Mouse (Mus musculus): ENCODE results near the gene Csgalnact2.
A peak's percentile ranks its signal among the peaks of the same experiment; 100 is the strongest.

Csgalnact2 gene

DNA sequence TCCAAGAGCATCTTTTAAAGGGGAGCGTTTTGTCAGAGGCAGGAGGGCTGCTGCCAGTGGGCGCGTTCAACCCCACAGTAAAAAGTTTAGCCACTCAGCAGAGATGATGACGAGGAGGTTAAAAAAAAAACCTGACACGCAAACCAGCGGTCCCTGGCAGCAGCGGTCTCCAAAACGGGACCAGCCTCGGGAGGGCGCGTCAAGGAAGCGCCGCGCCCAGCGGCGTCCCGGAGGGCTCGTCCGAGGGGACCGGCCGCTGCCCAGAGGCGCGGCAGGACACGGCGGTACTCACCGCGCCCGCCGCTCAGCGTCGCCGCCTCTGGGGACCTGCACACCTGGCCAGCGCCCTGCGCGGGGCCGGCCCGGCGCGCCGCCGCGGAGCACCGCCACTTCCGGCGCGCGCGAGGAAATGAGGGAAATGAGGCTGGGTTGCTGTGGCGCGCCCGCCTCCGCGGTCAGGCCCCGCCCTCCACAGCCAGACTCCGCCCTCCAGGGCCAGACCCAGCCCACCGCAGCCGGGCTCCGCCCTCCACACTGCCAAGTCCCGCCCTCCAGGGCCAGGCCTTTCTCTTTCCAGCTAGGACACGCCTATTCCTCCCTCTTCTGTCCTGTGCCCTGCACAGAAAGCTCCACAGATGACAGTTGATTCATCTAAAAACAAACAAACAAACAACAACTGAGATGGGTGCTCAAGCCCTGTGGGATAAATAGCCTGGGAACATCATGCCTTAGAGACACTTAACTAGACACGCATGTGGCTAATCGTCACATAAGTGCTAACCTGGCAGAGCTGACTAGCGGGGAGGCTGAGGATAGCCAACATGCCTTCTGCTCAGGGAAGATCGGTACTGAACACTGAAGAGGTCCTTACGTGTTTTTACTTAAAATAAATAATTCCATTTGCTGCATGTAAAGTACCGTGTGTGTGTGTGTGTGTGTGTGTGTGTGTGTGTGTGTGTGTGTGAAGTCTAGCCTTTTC lies at the start of gene Csgalnact2:
TSS of gene Csgalnact2 (minus strand) at position 410 of the 979 bp plus-strand sequence.
- DNase-seq (ENCODE audit: low spot score in 2 of 2), result peak; percentile 73 to 93

DNA sequence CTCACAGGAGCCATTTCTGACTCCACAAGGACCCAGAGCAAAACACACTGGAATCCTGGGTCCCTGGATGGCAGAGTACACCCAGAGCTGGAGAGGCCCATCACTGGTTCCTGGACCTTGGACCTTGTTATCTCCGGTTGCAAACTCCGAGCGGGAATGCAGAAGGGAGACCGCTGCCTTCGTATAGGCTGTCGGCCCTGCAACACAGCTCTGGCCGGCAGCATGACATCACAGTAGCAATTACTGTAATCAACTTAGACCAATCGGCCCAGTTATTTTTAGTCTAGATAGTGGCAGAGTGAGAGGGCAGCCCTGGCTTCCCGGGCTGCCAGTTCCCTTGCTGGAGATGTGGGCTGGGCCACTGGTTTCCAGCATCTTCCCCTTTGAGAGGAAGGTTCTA lies 49.7 kb upstream of the Csgalnact2 start:
- DNase-seq (ENCODE audit: low spot score in 2 of 2), result no peak

DNA sequence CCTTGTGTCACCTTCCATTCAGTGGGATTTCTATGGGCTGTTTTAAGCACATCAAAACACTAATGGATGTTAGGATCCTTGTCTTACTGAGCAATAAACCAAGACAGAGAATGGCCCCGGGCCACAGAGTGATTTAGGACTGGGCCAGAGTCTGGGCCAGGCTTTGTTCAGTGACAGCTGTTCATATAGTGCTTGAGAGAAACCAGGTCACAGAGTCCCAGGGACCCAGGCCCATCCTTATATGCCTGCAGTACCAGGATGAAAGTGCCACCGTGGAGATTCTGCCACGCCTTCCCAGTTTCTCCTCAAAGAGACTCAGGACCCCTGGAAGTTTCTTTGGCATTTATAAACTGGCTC lies 48.3 kb upstream of the Csgalnact2 start:
- DNase-seq (ENCODE audit: low spot score in 2 of 2), result no peak

DNA sequence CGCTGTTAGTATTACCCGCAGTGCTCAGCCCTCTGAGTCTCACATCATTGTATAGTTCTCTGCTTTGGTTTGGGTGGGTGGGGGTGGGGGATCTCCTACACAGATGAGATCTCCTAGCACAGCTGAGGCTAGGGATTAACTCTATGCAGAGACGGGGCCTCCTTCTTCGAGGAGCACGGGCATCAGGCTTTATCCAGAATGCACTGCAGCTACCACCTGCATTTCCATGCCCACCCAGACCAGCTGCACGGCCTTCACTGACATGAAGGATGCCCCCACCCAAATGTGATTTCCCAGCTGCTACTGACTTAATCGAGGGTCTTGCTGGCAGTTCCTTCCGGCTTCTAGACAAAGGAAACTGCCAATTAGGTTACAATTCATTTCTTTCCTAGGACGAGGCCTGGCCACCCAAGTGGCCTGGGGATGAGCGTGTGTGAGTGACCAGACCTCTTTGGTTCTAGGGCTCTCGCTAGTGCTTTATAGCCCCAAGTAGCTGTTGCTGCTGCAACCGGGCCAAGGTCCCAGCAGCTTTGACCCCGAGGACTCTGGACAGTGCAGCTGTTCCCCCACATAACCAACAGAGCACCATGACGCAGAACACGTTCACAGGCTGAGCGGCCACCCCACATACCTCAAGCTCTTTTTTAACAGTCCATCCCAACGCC lies 47.8 kb upstream of the Csgalnact2 start:
- DNase-seq (ENCODE audit: low spot score in 2 of 2), result no peak

DNA sequence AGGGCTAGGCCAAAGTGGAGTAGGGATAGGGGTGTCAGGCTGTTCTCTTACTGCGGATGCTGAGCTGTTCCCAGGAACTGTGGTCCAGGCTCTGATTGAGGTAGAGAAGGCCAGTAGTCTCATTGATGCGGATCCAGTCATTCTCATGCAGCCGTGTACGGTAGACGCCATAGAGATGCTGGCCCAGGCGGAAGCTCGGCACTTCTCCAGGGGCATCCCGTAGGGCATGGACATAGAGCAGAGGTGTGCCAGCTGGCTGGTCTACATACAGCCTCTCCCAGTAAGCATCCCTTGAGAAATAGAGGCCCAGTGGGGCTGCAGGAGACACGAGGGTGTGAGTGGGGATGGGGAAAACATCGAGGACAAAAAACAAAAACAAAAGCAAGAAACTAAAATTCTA lies 45.2 kb upstream of the Csgalnact2 start:
- DNase-seq (ENCODE audit: low spot score in 2 of 2), result no peak

DNA sequence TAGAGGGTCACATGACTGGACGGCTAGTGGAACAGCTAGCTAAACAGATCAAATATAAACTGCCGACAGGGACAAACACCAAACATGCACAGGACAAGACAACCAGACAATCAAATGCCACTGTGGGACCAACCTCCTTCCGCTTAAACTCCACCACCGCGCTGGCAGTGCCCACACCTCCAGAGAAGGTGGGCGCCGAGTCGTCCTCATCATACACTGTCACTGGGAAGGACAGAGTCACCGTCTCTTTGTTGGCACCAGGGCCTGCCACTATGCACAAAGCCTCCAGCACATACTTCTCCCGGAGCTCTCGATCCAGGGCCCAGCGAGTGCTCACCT lies 41.1 kb upstream of the Csgalnact2 start:
- no peak for DNase-seq (ENCODE audit: low spot score in 2 of 2)

DNA sequence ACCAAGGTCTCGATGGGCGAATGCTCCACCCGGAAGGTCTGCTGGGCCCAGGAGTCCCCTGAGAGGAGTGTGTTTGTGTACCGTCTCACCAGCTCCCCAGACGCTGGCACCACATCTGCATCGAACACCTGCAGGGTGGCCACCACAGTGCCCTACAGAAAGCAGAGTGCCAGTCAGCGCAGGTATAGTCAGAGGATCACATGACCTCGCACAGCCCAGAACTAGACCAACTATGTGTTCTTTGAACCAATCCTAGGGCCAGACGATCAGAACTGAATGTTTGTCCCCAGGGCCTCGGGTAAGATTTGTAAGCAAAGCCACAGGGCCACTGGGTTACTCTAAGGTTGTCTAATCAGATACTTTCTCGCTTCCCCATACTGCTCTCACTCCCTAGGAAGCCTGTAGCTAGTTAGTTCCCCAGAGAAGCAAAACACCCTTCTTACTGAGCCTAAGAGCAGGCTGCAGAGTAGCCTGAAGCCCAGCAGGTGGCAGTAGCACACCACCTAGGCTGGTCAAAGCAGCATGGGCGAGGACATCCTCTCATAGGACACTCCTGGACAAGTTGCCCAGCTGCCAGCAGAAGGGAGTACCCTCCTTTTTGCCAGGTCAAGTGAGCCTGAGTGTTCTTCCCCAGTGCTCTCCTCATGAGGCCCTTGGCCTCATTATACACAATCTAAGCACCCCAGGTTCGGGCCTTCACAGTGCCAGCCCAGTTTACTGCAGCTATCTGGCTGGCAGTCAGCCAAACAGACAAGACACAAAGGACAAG lies 40.6 kb upstream of the Csgalnact2 start:
- peak in 1 of 2 experiments; percentile 75 for DNase-seq (ENCODE audit: low spot score in 2 of 2)

DNA sequence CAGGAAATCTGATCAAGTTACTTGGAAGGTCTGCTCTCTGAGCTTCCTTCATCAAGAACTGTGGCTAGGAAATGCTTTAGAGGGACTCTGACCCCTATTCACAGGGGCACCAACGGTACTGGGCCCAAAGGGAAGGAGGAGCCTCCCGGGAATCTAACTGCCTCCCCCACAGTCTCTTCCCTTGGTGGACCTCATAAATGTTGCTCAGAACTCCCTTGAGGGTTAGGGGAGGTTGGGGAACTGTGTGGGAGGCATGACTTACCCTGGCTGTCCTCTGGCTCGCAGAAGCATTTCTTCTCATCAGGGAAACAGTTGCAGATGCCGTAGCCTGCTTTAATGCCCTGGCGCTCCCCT lies 35.0 kb upstream of the Csgalnact2 start:
- no peak for DNase-seq (ENCODE audit: low spot score in 2 of 2)

DNA sequence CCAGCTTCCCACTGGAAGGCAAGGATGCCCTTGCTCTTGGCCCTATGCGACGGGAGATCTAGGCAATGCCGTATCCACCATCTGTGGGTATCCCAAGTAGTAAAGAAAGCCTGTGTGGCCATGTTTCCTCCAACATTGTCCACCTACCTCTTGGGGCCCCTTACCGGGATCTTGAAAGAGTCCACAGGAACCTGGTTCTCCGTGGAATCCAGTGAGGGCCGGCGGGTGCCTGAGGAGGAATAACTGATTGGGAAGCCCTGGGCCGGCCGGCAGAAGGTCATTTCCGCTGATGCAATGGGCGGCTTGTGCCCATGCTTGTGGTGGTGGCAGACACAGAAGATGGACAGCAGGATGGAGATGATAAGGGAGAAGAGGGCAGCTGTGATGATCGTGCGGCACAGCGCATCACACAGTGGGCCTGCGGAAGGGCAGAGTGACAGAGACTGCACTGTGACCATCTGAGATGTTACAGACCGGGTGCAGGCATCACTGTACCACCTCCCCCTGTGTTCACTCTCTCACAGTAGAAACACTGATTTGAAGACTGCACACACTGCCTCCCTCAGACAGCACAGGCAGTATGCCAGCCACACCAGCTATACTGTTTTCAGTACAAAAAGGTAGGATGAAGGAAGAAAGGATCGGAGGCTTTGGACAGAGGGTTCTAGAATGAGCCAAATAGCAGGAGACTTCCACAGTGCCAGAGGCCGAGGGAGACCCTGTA lies 34.5 kb upstream of the Csgalnact2 start:
- DNase-seq (ENCODE audit: low spot score in 2 of 2), result peak in 1 of 2 experiments; percentile 27

DNA sequence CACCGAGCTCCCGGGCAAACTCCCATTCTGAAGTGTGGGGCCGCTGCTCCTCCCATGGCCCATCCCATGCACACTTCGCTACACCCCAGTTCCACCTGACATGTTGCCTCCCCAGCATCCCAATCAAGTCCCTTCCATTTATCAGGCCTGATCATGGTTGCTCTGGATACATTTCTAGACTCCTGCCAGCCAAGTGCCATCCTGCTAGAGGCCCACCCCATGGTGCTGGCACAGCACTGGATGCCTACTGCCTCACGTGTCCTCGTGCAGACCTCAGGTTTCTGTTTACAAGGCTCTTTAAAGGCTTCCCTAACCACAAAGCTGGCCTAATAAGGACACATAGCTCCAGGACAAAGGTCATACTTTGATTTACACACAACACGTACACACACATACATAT lies 32.4 kb upstream of the Csgalnact2 start:
- DNase-seq (ENCODE audit: low spot score in 2 of 2), result no peak

DNA sequence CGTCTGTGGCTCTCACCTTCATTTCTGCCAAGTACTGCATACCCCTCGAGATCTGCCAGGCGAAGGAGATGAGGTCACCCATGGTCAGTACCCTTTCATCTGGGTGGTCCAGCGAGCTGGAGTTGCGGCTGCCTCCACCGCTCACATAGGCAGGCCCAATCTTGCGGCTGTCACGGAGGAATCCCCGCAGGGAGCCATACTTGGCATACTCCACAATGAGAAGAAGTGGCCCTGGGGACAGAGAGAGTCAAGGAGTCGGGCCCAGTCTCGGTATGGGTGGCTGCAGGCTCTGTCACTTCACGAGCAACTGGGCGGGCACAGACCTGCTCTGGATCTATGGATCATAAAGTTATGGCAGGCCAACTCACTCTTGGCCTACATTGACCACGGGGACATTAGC lies 29.2 kb upstream of the Csgalnact2 start:
- DNase-seq (ENCODE audit: low spot score in 2 of 2), result no peak

DNA sequence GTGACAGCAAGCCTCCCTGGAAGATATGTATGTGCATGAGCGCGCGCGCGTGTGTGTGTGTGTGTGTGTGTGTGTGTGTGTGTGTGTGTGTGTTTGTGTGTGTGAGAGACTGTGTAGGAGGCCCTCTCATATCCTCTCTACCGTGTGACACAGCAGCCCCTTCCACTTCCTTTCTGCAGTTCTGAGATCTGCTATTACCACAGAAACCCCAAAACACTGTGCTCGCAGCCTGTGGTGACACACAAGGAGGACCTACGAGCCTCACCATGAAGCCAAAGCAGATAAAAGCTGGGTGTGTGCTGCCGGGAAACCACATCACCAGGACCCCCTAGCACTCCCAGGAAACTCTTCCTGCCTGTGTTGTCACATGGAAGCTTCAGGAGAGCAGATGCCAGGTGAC lies 28.1 kb upstream of the Csgalnact2 start:
- no peak for DNase-seq (ENCODE audit: low spot score in 2 of 2)

DNA sequence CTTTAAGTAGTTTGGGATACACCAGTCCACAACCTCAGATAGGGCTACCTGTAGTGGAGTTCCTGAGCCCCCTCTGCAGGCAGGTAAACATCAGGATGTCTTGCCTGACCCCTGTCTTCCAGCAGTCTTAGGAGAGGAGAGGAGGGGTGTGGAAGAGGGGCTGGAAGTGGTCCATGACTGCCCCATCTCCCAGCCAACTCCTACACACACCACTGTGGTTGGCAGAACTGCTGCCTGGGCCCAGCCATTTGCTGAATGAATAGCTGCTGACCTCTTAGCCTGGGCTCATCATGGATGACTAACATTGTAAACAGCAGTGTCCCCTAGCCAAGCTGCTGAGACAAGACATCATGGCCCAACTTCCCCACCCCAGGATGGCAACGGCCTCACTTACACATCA lies 26.6 kb upstream of the Csgalnact2 start:
- no peak for DNase-seq (ENCODE audit: low spot score in 2 of 2)

DNA sequence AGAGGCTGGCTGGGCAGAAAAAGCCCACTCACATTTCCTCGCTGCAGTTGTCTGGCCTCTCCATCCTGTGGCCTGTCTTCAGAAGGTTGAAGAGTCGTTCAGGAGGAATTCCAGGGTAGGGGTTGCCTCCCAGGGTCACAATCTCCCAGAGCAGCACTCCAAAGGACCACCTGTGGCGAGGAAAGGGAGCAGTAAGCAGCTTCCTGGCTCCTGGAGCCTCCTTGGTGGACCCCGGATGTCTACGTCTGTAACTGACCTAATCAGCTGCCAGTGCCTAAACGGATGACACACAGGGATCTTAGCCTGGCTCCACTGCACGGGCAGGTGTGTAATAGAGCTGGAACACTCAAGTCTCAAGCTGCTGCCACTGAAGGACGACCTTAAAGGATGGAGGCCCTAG lies 25.8 kb upstream of the Csgalnact2 start:
- DNase-seq (ENCODE audit: low spot score in 2 of 2), result no peak

DNA sequence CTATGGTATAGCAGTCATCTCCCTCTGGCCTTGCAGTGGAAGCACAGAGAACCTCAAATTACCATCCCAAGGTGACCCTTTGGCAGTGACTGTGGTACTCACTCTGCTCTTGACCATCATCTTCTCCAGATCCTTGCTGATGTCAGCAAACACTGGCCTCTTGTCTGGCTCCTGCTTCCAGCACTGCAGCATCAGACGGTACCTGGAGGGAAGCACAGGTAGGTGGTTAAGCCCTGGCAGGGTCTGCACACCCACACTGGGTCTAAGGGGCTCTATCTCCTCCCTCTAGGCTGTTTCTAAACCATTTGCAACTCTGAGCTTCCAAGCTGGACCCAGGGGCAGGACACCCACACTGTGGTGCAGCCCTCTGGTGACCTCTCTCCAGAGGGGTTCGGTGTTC lies 24.1 kb upstream of the Csgalnact2 start:
- no peak for DNase-seq (ENCODE audit: low spot score in 2 of 2)

DNA sequence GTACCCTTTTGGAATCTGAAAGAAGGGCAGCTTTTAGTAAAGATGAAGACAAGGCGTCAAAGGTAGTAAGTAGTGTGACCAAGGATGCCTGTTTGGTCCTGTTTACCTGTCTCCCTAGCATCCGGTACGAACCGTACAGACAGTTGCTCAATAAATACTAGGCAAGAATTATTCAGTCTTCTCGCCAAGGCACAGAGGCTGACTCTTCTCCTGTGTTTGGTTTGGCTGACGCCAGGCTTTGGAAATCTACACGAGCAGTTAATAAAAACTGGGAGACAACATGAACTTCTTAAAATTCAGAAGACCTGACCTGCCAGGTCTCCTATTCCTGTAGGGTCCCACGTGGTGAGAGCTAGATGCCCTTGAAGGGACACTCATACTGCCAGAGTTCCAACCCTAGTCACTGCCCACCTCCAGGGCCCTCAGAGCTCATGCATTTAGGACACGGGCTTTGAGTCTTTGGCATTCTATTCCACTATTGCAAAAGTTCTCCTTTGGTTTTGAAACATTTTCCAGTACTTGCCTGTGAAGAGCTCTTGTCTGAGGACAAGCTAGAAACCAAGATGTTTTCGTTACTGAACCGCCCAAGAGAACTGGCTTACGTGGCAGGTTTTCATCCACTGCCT lies 23.6 kb upstream of the Csgalnact2 start:
- no peak for DNase-seq (ENCODE audit: low spot score in 2 of 2)

DNA sequence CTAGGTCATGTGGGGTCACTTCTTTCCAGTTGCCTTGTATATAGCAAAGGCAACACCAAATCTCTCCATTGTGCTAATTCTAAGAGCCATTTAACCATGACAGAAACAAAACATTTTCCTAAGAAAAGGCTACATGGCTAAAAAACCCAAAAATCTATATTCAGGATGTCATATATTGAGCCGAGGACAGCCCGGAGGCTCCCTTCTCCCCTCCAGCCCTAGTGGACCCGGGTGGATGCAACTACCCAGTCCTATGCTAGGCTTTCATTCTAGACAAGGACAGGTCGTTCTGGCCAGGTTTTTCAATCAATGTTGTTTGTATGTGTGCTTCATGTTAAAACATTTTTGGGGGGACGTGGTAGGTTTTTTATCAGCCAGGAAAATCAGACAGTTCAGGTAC lies 14.2 kb upstream of the Csgalnact2 start:
- no peak for DNase-seq (ENCODE audit: low spot score in 2 of 2)

DNA sequence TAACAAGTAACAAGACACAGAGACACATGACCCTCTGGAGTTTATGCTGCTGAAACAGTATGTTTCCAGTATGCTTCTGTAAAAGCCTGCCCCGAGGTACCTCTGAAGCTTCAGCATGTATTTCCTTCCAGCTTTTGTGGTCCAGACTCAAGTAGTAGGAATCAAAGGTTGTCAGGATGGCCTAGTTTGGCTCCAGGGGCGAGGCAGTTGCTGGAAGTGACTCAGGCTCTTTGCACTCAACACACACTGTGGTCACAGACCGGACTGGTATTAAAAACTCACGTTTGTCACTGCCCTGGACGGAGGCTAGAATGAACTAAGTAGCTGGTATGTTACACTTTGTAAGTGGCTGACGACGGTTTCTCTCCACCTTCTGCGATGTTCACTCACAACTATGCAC lies 12.0 kb upstream of the Csgalnact2 start:
- no peak for DNase-seq (ENCODE audit: low spot score in 2 of 2)

DNA sequence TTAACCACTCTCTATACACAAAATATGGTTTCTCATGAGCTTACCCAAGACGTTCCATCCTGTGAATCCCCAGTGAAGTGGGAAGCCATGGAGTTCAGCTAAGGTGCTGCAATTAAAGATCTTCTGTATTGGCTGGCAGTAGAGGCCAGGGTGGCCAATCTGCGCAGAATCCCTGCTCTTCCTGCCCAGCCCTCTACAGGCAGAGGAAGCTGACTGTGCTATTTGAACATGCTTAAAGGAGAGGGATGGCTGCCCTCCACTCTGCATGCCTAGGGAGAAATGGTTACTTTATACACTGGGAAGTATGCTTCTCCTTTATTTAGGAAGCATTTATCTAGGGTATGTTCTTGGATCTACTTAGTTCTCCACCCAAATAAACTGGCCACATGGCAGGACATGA lies 11.6 kb upstream of the Csgalnact2 start:
- DNase-seq (ENCODE audit: low spot score in 2 of 2), result no peak

DNA sequence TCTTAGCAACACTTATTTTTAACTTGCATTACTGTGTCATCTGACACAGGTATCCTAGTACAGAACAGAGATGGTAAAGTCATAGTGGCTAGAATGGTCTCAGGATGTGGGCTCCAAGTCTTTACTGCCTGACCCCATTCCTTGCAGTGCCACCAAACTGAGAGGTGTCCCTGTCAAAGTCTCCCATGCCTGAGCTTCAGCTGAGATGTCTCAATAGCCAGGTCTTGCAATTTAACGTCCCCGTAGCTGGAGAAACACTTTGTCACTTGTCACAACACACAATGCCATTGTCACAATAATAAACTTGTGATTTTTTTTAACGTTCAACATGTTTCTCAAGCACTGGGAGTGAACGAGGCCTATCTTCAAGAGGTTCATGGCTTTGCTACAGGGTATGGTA lies 11.2 kb upstream of the Csgalnact2 start:
- no peak for DNase-seq (ENCODE audit: low spot score in 2 of 2)

DNA sequence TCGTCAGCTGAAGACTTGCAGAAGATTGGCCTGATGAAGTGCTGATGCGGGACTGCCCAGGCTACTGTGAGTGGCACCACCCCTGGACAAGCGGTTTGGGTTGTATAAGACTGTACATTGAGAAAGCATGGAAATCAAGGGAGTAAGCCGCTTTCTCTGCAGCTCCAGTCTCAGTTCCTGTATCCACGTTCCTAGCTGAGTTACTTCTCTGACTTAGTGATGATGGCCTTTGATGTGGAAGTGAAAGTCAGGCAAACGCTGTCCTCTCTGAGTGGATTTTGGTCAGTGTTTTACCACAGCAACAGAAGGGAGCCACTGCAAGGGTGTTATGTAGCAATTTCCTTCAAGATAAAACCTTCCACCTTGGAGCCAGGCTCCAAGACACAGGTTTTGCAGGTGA lies 2.0 kb upstream of the Csgalnact2 start:
- DNase-seq (ENCODE audit: low spot score in 2 of 2), result no peak

DNA sequence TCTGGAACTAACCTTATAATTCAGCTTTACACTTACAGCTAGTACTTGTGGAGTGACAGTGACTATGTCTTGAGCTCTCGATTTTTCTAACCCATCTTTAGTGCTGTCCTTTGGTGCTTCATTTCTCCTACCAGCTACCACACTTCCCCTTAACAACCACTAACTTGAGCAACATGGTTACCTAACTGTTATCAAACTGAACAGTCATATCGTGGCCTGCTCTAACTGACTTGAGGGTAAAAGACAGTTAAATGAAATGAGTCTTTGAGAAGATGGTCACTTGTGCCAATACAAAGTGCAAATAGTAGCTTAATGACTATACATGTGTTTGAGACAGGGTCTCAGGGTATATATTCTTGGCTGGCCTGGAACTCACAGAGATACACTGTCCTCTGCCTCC lies 1.8 kb downstream of the Csgalnact2 start:
- DNase-seq (ENCODE audit: low spot score in 2 of 2), result no peak

Measured in left cerebral cortex, adult 9 months (tissue).